Mouse (Mus musculus) kidney, adult 18-20 months (tissue): ENCODE results near the gene Arl4c.

Experiments used
- DNase-seq: peaks from one replicate; pipeline ENCODE4 v3.0.0; 2021

Gene Arl4c

DNA sequence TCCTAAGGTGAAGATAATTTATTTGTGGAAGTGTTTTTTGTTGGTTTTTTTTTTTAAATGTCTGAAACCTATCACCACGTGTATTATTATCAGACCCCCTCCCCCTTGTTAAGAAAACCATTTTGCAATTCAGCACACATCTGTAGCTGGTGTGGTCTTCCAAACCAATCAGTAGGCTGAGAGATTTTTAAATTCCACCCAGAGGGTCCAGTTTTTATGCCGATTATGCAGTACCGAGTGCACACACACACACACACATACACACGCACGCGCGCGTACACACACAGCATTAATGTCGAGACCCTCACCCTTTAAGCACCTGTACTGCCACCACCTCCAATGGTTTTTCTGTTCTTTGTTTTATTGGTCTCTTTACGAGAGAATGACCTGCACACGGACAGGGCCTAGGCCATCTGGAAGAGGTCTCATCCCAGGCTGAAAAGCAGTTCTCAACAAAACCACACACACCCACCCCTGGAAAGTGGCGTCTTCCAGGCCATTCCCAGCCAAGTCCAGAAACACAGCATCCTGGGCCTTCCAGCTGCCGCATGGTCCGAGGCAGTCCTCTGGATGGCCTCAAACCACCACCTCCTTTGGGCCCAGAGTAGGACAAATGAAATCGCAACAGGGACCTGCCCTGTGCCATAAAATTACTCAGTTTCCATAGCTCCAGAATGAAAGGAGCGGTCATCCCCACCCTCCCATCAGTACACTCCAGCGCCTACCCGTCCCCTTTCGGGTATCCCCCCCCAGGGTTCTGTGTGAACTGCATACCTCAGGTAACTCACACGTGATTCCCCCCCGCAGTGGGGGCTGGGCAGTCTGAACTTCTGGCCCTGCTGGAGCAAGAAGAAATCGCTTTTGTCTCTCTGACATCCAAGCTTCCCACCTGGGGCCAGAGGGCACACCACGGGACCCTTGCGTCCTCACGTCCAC is 1.9 kb downstream of the Arl4c start:
- peak; percentile 29 for DNase-seq

DNA sequence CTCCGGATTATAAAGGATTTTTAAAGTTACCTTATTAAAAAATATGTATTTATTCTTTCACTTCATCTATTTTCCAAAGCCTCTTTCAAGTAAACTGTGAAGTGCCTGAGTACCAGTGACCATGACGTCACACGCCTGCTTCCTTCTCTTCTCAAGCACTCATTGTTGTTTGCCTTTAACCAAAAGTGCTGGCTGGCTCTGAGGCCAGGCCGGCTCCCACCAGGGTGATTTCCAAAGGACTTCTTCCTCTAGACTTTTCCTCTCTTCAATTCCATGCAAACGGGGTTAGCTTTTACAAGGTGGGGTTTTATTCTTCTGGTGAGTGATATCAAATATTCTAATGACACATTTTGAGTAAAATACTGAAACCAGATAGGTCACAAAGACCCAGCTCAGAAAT is 2.6 kb downstream of the Arl4c start:
- DNase-seq: no peak

DNA sequence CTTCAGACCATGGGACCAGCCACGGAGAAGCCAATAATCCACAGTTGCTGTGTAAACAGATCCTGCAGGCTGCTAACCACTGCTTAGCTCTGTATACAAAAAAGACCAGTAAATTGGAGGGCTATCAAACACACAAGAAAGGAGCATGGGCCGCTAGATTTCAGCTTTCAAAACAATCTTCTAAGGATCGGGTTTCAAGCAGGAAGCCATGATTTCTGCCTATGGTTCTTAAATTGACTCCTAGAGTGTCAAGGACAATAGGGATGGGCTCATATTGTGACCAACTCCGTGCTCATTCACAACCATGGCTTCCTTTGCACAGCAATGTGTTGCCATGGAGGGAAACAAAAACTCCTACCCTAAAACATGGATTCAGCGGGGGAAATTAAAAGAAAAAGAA is 3.1 kb downstream of the Arl4c start:
- no peak for DNase-seq

DNA sequence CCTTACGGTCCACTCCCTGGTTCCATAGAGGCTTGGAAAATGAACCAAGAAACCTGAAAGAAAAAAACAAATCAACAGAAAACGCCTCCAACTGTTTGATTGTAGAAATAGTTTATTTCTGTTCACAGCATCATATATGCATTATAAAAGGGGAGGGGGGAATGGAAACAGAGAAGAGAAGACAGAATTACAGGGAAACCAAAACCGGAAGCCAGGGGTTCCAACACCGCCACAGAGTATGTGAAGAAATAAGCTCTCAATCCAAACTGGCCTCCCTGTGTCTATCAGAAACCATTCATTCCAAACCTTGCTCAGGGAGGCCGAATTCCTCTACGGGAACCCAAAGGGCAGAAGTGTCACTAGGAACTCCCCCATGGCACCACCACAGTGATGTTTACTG is 3.9 kb downstream of the Arl4c start:
- no peak for DNase-seq

DNA sequence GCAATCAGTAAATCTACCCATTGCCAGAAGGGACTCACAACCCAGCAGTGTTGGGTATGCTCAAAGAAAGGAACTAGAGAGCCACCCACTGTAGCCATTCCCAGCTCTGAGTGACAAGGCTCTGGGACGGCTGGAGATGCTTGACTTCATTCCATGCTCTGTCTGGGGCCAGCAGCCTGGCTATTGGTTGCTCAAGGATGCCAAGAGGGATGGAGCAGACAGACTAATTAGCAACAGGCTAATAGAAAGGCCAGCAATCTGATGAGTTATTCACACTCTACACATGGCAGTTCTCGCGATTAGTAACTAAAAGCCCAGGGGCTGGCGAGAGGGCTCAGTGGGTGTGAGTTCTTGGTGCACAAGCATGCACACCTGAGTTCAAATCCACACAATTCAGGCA is 5.6 kb downstream of the Arl4c start:
- DNase-seq: no peak

DNA sequence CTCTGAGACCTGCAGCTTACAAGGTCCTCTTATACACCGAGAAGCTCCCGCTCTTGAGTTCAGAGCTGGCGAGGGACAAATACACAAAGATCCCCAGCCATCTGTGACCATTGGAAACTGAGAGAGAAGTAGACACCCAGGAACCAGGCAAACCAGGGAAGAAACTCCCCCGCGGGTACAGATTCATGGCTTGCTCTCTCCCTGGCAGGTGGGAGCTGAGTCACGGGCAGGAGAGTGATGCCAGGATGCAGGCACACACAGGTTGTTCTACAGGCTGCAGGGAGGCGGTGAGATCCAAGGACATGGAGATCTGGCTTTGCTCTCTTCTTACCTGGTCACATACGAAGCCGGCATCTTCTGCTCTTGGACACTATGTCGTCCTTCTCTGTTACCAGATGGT is 7.7 kb downstream of the Arl4c start:
- DNase-seq: no peak

DNA sequence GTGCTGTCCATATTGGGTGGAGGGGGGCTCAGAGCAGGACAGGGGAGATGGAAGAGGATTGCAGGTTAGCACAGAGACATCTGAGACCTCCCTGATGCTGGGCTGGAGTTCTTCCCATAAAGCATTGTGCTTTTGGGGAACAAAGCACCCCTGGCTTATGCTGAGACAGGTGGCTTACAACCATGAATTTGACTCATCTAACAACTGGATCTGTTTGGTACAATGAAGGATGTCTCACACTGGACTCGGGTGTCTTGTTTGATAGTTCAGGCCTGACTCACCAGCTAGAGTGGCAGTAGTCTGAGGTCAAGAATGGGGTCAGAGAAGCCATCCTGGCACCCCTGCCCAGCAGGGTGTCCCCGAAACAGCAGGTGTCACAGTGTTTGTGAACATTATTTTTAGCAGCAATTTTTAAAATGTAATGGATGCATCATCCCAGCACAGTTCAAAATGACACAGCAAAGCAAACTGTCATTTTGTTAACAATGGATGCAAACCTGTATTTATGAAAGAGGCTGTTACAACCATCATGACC is 9.7 kb downstream of the Arl4c start:
- DNase-seq: no peak

DNA sequence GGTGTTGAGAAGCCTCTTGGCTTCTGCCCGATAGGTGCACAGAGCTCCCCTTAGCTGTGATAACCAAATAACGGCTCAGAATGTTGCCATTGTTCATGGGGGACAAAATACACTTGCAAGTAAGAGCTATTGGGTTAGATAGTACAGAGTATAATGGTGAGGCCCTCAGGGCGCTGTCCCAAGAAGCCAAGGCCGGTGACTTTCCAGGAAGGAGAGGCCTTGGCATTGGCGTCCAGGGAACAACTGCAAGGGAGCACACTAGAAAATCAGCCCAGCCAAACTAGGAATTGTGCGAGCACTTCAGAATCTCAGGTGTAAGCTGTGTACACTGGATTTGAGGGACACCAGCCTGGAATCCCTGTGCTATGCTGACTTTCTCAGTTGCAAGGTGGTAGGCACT is 11.4 kb downstream of the Arl4c start:
- DNase-seq: no peak

DNA sequence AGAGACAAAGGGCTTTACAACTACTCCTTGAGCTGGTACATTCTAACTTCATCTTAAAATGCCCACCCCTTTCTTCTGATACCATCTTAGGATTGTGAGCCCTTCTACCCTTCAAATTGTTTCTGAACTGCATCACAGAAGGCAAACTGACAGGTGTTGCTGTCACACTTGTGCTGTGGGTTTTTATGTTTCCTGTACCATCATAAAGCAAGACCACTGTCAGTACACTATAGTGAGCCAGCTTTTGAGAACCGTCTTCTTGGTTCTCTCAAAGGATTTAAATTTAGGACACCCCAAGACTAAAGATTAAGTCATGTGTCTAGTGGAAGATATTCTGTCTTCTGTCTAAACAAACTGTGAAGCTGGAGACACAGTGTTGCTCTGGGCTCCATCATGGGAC is 17.3 kb downstream of the Arl4c start:
- DNase-seq: no peak

DNA sequence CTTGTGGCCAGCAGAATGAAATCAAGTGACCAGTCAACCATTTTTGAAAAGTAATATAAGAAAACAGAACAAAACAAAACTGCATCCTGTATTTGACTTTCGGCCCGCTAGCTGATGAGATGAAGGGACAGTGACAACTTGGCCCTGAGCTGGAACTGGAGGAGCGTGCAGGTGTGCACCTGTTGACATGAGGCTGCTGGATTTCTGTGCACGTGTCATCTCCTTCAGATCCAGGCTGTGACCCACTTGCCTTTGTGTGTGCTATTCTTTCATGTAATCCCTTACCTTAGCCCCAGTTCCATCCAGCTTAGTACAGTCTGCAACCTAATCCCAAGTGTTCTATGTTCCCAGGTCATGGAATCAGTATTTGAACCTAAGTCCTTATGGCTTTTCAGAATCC is 20.4 kb downstream of the Arl4c start:
- no peak for DNase-seq

DNA sequence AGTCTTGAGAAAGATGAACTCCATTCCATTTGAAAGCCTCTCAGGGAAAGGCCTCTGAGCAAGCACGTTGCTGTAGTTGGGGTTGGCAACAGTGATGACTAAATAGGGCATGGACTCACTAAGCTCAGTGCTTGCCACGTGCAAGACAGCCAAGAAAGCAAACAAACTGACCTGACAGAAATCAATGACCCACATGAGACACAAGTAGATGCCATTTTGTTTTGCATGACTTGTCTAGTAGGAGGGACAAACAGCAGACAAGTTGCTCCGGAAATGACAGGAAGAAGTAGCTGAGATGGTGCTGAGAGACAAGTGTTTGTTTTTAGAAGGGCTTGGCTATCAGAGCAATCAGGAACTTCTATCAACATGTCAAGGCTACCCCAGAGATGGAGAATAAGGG is 21.2 kb downstream of the Arl4c start:
- DNase-seq: no peak

DNA sequence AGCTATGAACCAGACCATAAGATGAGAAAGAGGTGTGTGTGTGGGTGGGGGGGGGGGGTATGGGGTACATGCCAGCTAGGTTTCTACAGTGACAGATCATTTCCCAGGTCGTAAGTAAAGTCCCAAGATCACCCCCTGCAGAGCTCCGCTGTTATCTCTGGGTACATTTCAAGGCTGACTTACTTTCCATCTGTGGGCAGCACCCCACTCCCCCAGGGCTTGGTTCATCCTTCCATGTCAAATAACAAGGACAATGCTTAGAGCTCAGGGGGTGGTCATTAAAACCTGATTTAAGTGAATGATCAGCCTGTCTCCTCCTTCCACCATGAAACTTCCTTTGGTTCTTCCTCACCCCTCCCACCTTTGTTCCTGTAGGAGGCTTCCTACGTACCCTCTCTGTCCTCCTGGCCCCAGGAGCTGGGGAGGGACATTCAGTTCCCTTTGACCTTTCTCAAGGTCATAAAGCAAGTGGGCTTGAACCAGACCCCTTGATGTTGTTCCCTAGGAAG is 23.7 kb downstream of the Arl4c start:
- no peak for DNase-seq

DNA sequence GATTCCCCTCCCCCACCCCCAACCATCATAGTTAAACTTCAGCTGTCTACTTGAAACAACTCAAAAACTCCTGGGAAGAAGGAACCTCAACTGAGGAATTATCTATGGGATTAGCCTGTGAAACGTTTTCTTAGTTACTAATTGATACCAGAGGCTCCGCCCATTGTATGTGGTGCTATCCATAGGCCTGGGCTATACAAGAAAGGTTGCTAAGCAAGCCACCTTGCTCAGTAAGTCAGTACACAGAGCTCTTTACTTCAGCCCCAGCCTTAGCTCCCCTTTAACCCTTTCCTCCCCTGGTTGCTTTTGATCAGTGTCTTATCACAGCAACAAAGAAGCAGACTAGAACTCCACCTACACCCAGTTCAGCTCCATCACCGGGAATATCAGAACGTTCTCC is 31.2 kb downstream of the Arl4c start:
- DNase-seq: no peak

DNA sequence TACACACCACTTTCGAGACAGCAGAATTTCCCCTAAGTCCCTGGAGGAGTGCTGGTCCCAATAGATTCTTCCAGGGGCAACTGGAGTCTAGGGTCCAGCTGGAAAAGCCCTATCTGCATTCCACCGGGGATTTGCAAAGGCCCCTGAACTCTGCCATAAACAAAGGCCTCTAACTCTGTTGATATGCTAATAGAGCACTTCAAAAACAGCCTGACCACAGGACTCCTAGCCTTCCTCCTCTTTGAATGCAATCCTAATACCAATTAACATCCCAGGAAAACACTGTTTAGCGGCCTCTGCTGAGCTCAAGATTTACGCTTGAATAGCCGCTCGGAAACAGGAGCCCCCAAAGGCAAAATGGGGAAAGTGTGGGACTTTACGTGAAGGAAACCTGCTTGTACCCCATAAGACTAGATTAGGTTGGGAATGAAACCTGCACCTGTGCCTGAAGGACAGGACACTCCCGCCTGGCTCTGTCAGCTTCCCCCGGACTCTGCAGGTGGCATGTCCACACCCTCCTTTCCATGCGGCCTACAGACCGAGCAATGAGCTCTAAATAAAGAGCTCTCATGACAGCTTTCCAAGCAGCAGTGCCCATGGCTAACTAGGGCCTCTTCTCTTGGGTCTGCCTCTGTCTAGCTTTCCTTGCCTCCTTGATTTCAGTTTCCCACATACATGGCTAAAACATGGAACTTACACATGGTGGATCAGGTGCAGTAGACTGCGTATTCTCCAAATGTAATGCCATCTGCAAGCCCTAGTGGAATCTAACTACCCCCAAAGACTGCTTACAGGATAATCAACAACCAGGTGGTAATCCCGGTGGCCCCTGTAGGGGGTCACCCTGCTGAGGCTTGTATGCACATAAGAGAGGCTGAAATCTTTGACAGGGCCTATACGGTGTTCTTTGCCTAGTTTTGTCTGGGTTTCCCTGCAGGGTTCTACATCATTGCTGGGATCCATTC is 32.9 kb downstream of the Arl4c start:
- DNase-seq: no peak

DNA sequence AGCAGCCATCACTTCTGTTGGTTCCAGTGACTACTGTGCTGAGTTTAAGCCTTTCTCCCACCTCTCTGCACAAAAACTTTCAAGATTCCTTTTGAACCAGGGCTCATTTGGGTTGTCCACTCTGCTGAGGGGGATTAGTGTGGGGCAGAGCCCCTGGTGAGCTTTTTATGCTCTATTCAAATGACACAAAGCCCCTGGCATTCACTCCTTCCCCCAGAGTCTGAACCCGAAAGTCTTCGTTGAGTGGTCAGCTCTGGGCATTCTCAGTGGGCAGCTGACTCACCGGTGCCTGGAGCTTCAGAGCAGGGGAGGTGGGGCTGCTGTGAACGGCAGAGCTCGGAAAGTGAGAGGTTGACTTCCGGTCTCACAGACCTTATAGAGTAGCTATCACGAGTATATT is 33.7 kb downstream of the Arl4c start:
- no peak for DNase-seq

DNA sequence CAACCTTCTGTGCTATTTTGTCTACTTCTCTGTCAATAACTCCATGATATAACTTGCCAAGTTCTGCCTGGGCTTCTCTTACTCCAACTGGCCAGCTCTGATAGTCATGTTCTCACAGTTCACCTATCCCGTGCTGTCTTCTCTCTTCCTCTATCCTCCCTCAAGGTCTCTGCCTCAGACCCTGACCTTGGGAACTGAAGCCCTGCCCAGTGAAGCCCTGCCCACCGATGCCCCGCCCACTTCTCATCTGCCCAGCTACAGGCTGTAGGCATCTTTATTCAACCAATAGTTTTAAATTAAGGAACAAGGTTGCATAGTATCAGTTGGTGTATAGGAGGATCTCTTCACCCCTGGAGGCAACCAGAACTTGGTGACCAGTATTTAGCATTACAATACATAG is 37.4 kb downstream of the Arl4c start:
- no peak for DNase-seq

DNA sequence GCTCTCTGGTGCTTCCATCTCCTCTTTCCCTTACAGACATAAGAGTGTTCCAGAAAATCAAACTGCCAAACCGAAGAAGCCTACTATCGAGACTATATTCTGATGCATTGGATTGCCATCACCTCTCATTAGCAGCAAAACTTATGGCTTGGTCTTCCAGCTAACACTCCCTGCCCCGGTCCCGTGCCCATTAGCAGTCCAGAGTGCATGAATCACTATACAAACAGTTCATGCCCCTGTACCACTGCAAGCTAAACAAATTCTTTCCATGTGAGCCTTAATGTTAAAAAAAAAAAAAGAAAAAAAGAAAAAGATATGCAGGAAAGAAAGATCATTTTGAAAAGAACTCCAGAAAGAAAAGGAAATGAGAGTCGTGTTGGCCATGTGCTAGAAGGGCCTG is 39.3 kb downstream of the Arl4c start:
- DNase-seq: no peak

DNA sequence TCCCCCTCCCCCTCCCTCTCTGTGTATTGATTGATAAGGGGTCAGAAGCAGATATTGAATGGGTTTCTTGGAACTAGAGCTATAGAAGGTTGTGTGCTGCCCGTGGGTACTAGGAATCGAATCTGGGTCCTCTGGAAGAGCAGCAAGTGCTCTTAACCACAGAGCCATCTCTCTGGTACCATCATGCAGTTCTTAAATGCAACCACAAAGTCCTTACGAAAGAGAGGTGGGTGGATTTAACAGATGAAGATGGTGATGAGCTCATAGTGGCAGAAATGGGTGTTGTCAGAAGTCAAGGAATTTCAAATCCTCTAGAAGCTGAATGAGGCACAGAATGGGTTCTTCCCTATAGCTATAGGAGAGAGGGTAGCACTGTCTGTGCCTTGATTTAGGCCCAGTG is 40.8 kb downstream of the Arl4c start:
- no peak for DNase-seq

DNA sequence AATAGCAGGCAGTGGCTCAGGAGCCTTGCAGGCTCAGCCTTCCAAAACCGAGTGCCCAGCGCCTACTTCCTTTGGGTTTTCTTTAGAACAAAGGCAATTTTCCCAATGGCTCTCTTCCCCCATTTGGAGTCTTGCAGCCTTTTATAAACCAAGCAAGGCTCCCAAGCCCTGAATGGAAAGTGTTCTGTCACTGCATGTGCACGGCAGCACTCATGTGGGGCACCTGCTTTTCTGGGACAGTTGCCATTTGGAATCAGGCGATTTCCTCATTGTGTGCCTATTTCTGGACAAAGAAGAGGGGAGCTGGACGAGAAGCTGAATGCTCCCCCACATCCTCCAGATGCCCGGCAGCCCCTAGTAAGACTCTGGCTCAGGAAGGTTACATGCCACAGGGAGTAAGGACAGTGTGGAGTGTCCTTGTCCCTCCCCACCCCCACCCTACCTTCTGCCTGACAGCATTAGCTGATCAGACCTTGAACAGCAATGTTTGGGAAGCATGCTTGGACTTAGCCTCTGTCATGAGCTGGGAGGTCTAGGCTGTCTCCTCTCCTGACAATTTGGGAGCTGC is 43.6 kb downstream of the Arl4c start:
- DNase-seq: peak; percentile 13

DNA sequence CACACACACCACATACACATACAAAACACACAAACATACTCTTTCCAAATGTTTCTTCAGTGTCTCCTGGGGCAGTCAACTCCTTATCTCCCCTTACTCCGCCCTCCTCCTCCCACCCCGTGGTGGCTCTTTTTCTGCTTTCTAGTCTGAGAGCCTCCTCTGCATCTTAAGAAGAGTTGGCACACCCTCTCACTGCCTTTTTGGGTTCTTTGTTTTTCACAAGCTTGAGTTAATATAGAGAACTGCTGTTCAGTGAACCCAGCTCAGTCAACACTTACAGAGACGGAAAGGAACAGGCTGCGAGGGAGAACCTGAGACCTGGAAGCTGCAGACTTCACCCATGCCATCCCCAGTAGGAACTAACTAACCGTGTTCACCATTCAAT is 45.9 kb downstream of the Arl4c start:
- DNase-seq: no peak

DNA sequence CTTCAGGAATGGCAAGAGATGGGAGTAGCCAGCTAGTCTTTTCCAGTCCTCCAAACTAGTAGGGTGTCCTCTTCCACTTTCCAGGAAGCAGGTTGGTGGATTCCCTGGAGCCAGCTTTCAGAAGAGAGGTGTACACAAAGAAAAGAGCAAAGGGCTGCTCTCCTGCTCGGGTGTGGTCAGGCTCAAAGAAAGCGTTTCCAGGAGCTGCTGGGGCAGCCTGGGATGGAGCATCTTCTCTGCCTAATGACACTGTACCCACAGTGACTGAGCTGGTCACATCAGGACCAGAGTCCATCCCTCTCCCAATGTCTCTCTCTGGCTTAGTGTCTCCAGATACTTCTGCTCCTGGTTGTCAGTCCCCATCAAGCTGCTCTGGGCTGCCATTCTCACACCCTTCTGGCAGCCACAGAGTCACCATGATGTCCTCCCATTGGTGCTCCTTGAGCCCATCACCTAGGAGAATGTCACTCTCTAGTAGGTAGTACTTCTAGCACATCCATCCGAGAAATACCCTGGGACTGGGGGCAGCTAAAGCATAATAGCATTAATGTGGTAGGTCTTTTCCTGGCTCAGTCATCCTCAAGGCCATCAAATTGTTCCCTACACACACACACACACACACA is 46.4 kb downstream of the Arl4c start:
- no peak for DNase-seq
